Mouse (Mus musculus): ENCODE data around the gene Slc15a1.
A peak's percentile ranks its signal among the peaks of the same experiment; 100 is the strongest.

The Slc15a1 gene

DNA sequence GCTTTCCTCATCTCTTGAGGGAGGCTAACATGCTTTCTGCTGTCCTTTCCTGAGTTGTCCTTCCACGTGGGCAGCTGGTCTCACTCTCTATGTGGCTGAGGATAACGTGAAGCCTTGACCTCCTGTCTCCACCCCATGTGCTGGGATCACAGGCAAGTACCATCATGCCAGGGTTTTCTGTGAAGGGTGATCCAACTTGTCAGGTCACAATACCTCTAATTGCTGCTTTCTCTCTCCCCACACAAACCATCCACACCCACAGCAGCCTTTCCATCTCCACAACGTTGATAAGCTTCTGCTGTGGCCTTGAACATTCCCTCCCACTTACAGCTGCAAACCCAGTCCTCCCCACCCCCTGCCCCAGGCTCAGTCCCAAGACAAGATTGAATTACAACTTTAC is 51.9 kb downstream of the Slc15a1 start:
- DNase-seq (ENCODE audit: extremely low read depth, low read depth, low spot score): no peak

DNA sequence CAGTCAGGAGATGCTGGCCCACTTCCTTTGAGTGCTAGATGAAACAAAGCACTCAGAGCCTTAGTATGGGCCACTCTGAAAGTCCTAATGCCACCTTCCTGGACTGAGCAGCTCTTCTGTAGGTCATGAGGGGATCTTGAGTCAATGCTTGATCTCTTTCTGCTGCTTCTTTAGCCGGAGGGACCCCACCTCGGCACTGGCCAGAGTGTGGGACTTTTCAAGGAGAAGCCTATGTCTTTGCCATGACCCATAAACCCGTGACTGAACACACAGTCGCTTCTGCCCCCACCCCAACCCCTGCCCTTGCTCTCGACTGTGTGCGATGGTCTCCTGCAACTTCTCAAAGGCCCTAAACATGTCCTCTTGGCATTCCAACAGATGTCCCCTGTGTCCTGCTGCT is 52.8 kb downstream of the Slc15a1 start:
- DNase-seq (ENCODE audit: extremely low read depth, low read depth, low spot score): no peak

DNA sequence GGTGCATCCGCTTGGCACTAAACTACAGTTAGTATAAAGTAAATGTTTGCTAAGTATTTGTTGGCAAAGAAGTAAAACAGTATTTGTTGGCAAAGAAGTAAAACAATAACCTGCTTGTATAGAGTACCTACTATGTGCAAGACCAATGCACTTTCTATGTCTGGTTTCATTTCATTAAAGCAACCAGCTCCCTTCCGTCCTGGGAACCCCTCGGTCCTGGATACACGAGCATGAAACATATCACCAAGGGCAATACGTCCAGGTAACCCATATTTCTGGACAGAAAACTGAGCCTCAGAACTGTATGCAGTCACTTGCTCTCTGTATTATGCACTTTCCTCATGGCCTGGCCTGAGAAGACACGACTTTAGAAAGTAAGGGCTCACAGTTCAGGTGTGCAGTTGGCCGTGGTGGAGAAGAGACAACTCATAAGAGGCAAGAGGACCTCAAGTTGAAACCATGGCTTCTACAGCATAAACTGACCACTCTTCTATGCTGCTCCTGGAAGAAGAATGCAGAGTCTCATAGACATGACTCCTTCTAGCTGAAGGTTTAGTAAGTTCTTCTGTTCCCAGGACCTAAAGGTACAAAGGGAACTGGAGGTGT is 53.5 kb downstream of the Slc15a1 start:
- no peak for DNase-seq (ENCODE audit: extremely low read depth, low read depth, low spot score)

GRCm38 (mm10) chr14:121450504-121451423 is 54.3 kb downstream of the Slc15a1 start:
- no peak for DNase-seq (ENCODE audit: extremely low read depth, low read depth, low spot score)

DNA sequence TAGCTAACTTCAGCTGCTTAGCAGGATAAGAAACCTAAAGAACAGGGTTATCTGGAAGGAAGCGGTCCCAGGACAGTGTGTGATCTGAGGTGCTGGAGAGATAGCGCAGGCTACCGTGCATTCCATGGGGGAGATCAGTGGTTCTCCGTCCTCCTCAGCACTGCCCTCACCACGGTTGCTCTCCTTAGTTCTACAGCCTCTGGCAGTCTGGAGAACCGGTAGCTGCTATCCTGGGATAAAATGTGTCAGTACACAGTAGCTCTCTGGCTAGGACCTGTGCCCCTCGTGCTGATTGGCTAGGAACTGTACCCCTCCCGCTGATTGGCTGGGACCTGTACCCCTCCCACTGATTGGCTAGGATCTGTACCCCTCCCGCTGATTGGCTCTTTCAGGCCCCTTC is 58.1 kb downstream of the Slc15a1 start:
- no peak for DNase-seq (ENCODE audit: extremely low read depth, low read depth, low spot score)

DNA sequence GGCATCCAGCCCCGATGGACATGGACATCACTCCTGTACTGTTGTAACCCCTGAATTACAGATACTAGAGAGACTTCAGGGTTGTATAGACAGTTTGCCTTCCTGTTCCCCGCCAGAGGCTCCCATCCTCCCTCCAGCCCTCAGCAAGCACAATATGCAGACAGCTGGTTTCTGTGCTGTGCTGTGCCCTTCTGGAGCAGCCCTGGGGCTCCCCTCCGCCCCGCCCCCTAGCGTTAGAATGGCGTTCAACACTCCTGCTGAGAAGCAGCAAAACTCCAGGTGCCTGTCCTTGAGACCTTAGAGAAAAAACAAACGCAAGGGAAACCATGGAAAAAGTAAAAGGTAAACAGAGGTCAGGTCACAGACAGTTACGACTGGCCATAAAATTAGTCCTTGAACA is 59.9 kb downstream of the Slc15a1 start:
- no peak for DNase-seq (ENCODE audit: extremely low read depth, low read depth, low spot score)

DNA sequence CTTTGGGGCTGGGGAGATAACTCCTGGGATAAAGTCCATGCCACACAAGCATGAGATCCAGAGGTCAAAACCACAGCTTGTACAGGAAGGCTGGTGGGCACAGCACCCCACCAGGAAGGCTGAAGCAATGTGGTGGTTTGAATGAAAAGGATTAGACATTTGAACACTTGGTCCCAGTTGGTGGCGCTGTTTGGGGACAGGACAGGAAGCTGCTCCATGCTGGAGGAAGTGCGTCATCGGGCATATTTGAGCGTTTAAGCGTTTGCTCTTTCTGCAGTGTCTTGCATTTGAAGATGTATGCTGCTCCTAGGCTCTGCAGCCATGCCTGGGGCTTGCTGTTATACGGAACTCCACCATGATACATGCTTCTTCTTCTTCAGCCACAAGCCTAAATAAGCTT is 64.2 kb downstream of the Slc15a1 start:
- no peak for DNase-seq (ENCODE audit: extremely low read depth, low read depth, low spot score)

- DNase-seq (ENCODE audit: extremely low read depth, low read depth, low spot score): no peak
These were observed 68.0 kb downstream of the Slc15a1 start for GRCm38 (mm10) chr14:121437026-121437425.

GRCm38 (mm10) chr14:121436455-121436854 is 68.6 kb downstream of the Slc15a1 start:
- DNase-seq (ENCODE audit: extremely low read depth, low read depth, low spot score): no peak

- DNase-seq (ENCODE audit: extremely low read depth, low read depth, low spot score): no peak
These were observed 69.3 kb downstream of the Slc15a1 start for GRCm38 (mm10) chr14:121435794-121436193.

DNA sequence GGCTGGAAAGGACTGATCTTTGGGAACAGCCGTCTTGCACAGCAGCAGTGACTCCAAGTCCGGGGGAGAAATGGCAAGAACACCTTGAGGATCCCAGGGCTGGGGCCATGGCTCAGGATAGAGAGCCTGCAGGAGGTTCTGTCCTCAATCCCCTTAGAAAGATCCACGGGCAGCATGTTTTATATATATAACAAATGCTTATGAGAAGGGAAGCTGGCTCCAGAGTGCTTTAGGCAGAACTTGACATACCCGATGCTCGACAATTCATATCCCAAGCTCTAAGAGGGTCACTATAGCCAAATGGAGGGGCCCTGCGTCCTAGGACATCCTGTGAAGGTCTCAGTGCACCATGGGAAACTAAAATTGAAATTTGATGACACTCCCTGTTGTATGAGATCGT is 73.8 kb downstream of the Slc15a1 start:
- no peak for DNase-seq (ENCODE audit: extremely low read depth, low read depth, low spot score)

GRCm38 (mm10) chr14:121429854-121430535 is 75.1 kb downstream of the Slc15a1 start:
- no peak for DNase-seq (ENCODE audit: extremely low read depth, low read depth, low spot score)

DNA sequence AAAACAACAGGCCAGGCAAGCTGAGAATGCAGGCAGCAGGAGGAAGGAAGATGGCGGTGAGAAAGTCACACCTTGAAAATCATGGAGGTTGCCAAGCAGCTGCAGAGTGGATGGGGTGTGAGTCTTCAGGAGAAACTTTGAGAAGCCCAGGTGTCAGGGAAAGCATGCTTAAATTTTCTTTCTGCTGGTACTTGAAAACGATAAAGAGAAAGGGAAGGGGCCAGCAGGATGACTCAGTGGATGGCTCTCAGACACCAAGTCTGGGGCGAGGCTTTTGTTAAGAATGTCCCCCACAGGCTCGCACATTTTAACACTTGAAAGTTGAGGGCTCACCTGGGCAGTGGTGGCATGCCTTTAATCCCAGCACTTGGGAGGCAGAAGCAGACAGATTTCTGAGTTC is 76.9 kb downstream of the Slc15a1 start:
- no peak for DNase-seq (ENCODE audit: extremely low read depth, low read depth, low spot score)

- DNase-seq (ENCODE audit: extremely low read depth, low read depth, low spot score): no peak
These were observed 78.3 kb downstream of the Slc15a1 start for GRCm38 (mm10) chr14:121426743-121427142.

DNA sequence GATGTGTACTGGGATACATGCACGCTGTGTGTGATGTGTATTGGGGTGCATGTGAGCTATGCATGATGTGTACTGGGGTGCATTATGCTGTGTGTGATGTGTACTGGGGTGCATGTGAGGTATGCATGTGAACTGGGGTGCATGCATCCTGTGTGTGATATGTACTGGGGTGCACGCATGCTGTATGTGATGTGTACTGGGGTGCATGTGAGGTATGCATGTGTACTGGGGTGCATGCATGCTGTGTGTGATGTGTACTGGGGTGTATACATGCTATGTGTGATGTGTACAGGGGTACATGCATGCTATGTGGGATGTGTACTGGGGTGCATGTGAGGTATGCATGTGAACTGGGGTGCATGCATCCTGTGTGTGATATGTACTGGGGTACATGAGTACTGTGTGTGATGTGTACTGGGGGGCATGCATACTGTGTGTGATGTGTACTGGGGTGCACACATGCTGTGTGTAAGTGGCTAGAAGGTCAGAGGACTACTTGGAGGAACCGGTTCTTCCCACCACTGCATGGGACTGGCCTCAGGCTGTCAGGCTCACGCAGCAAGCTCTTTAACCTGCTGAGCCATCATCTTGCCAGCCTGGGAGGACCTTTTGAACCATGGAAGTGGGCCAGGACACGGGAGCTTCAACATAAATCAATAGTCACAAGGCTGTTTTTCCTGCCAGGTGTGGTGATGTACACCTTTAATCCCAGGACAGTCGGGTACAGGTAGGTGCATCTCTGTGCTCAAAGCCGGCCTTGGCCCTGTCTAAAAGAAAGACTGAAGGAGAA is 79.9 kb downstream of the Slc15a1 start:
- peak; percentile 91 for DNase-seq (ENCODE audit: extremely low read depth, low read depth, low spot score)

DNA sequence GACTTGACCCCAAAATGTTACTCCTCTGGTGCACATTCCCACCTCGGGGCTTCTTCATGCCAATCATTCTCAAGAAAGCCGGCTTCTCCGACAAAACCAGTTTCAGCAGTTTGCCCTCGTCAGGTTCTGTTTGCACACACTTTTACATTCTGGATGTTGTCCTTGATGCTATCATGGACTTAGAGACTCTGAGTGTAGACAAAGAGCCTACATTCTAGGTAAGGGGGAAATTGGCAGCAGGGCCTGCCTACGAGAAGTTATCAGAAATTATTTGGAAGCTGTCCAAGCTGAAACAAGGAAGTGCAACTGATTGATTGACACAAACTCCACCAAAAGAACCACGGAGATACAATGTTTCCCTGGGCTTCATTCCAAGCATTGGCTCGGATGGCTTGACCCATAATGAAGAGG is 81.7 kb downstream of the Slc15a1 start:
- no peak for DNase-seq (ENCODE audit: extremely low read depth, low read depth, low spot score)

GRCm38 (mm10) chr14:121422664-121423340 is 82.2 kb downstream of the Slc15a1 start:
- no peak for DNase-seq (ENCODE audit: extremely low read depth, low read depth, low spot score)

DNA sequence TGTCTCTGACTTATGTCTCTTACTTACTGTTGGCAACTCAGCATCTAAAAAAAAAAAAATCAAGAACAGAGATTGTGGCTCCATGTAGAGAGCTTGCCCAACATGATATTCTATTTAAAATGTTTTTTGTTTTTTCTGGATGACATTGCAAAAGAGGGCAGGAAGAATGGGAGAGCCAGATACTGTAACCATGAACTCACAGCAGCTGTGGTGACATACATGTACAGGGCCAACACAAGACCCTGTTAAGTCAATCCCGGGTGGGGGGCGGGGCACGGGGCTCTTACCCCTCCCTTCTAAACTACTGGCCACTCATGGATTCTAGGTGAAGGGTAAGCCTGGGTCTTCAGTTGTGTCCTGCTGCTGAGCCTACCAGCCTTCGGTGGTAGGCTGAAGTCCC is 83.1 kb downstream of the Slc15a1 start:
- DNase-seq (ENCODE audit: extremely low read depth, low read depth, low spot score): no peak

GRCm38 (mm10) chr14:121417594-121417993 is 87.5 kb downstream of the Slc15a1 start:
- no peak for DNase-seq (ENCODE audit: extremely low read depth, low read depth, low spot score)

- no peak for DNase-seq (ENCODE audit: extremely low read depth, low read depth, low spot score)
These were observed 88.3 kb downstream of the Slc15a1 start for GRCm38 (mm10) chr14:121416626-121417319.

All from fat pad, adult 2 months (tissue).